Mouse (Mus musculus) cerebellum, adult 9-10 months (tissue): ENCODE measurements around the gene Vmn1r188.
"Not testable (repeated sequence)": the region's sequence is repeated elsewhere in the genome, so short reads cannot be mapped to it uniquely, and the experiment has no call there.

ENCODE experiments used
- DNase-seq: peaks from one replicate; pipeline ENCODE4 v3.0.0; 2022

Gene Vmn1r188

DNA sequence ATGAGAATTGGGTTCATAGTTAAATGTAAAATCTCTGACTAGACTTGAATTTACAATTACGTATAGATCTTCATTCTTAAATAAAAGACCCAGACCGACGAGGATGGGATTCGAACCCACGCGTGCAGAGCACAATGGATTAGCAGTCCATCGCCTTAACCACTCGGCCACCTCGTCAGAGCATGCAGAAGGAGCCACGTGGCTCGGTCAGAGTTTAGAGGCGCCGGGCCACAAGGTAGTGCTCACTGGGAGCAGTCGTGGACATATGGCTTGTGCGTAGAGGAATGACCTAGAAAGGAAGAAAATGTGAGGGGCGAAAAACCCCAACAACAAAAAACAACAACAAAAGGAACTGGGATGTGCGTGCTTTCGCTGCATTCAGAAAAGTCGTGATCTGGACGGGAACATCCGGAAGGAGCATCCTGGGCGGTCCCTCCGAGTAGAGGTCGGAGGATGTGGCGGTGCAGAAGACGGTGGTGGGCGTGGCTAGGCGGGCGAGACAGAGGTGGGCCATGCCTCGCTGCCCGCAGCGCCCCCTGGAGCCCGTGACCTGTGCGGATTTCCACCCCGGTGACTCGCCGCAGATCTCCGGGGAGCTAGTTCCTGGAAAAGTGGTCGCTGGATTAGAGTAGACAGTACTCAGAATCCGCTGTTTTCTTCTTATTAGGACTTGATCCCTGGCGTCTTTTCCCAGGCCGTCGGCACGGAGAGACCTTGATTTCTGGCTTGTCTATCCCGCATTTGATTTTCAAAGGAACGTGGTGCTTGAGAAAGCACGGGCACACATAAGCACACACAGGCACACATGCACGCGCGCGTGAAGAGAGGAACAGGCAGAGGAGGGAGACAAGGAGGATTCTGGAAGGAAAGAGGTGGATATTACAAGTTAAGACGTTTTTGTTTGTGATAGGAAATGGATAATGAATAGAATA lies 33.4 kb upstream of the Vmn1r188 start:
- DNase-seq, result peak; percentile 73

GRCm38 (mm10) chr13:22051523-22051859 lies 32.7 kb upstream of the Vmn1r188 start:
- no peak for DNase-seq

GRCm38 (mm10) chr13:22053754-22054153 lies 30.5 kb upstream of the Vmn1r188 start:
- no peak for DNase-seq

GRCm38 (mm10) chr13:22061422-22061821 lies 22.8 kb upstream of the Vmn1r188 start:
- no peak for DNase-seq

DNA sequence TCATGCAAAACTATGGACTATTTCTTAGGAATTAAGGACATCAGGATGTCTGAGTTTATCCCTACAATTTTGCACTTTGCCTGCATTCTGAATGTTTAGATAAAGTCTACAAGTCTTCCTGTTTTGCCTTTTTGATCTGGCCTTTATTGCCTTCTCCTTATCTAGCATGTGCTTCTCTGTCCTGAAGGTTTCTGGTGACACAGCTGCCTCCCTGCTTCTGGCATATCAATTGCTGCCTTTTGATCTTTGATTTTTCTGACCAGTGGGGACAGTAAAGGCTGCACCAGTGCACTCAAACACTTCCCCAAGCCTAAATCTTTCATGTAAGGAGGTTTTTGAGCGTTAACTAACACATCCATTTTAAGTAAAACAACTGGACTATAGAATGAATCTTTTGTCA lies 20.8 kb upstream of the Vmn1r188 start:
- no peak for DNase-seq

DNA sequence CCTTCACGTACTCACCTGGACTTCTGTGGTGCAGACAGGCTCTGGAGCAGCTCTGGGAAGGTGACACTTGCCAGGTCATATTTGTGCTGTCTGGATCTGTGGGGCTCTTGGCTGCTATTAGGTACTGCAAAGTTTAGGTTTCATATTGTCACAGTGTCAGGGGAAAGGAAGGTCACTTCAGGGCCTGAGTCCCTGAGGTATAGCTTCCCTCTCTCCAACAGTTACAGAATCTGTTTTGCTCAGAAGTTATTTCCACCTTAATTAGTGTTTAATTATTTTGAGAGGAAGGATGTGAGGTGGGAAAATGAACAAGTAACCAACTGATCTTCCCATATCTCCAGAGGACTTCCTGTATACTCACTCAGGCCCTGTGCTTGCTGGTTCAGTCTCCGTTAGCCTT lies 21.5 kb downstream of the Vmn1r188 start, which contains the start of gene Vmn1r189:
Gene Vmn1r189, minus strand, starts transcription at position 101 of the 400 bp plus-strand sequence.
- not testable (repeated sequence) for DNase-seq

DNA sequence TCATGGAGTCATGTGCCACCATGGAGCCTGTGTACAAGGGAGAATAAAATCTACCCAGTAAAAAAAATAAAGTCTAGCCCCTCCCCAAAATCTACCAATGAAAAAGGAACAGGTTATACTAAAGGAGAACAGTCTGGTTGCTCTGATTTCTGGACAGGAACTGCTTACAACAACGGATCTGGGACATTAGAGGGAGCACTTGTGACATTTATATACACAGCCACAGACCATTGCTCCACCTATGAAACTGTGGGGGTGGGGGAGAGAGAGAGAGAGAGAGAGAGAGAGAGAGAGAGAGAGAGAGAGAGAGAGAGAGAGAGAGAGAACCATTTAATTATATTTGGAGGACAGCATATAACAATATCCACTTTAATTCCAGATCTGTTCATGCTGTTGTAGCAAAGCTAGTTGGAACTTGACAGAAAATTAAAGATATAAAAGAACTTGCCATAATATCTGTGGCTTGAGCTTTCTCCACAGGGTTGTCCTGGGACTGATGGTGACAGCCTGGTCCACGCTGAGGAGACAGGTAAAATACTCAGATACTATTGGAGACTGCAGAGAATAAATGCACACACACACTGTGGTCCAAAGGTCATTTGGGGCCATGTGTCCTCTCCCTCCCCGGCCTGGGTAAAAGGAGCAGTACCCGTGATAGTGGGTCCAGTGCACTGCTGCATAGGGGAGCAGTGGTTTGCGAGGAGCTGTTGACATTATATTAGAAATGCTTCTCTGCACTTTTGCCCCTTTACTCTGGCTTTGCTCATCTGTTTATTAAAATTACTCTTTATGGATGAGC lies 52.5 kb downstream of the Vmn1r188 start:
- DNase-seq, result not testable (repeated sequence)
